Mouse (Mus musculus): Measurements from ENCODE around the gene Krt42.

DNA sequence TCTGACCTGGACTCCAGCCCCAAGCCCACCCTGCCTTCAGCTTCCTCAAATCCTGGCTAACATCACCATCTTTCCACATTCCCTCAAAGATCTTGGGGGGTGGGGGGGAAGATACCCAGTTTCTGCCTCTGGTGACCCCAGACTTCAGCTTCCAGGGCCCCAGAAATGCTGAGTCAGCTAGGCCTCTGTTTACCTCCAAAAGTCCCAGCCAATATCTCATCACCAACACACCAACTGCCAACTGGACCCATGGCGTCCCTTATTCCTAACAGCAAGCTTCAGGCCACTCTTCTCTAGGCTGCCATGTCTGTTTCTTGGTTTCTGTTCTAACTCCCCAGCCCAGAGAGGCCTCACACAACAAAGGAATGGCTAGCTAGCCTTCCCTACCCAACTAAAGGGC is 2.2 kb upstream of the Krt42 start:
- TF ChIP-seq POLR2A (IDR thresholded peaks at IDR 0.05; ENCODE audit: insufficient read length, low read depth) (no peak), REST (IDR thresholded peaks at IDR 0.05; ENCODE audit: insufficient read depth, insufficient read length) (no peak), TCF3 (IDR thresholded peaks at IDR 0.05; ENCODE audit: insufficient read length, low read depth) (no peak), TCF12 (IDR thresholded peaks at IDR 0.05; ENCODE audit: insufficient read depth, poor library complexity, severe bottlenecking) (no peak), USF1 (IDR thresholded peaks at IDR 0.05; ENCODE audit: low read depth) (no peak), MYOG (IDR thresholded peaks at IDR 0.05; ENCODE audit: control insufficient read depth in 1 of 3, insufficient read depth in 1 of 3, insufficient read length in 2 of 3, low read depth in 2 of 3) (no peak), MAX (IDR thresholded peaks at IDR 0.05; ENCODE audit: low read depth) (no peak)

Data from myocyte (in vitro differentiated cells).